Mouse (Mus musculus) R1 (cell line): ENCODE data around the gene Gm13539.
A peak's percentile ranks its signal among the peaks of the same experiment; 100 is the strongest.
"Not testable (repeated sequence)": the region's sequence is repeated elsewhere in the genome, so short reads cannot be mapped to it uniquely, and the experiment has no call there.

Experiments used
- DNase-seq: peaks from one replicate; pipeline ENCODE4 v3.0.0-alpha.2; 2018; ENCODE audit warnings: low read depth, low spot score

Gm13539 gene

DNA sequence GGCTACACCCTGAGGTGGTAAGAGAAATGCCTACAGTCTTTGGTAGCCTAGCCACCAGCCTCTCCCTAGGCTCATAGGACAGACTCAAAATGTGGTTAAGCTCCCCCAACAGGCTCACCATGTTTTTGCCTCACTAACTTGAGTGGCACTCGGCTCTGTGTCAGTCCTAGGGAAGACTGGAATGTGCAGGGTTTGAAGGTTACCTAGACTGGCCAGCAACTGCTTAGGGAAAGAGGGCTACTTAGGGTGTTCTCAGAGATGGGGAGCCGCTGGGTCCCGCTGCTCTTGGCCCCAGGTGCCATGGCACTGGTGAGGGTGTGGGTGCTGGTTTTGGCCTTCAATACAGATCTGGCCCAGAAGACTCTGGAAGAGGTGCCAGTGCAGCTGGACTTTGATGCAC is at the start of gene Gm13539:
Gene Gm13539, plus strand, starts transcription at position 301 of the 400 bp plus-strand sequence.
- no peak for DNase-seq

- DNase-seq, result no peak
These were observed 48.7 kb upstream of the Gm13539 start for GRCm38 (mm10) chr2:25733199-25733930.

DNA sequence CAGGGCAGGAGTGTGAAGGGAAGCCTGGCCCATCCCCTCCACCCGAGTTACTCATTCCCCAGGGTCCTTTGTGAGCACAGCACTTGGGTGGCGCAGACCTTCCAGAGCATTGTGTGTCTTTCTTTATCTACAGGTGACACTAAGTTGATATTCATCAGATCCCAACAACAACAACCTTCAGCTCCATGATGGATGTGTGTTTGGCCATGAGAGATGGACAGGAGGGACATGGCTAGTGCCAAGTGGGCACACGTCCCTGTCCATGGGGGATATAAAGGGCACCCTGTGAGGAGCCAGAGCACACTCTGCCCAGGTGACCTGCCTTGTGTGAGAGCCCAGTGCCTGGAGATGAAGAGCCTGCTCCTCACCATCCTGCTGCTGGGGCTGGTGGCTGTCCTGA is 45.3 kb upstream of the Gm13539 start, which contains the start of gene Obp2b:
Gene Obp2b, plus strand, starts transcription at position 301 of the 400 bp plus-strand sequence.
- DNase-seq, result not testable (repeated sequence)

- DNase-seq, result no peak
These were observed 40.4 kb upstream of the Gm13539 start for GRCm38 (mm10) chr2:25741671-25742070.

DNA sequence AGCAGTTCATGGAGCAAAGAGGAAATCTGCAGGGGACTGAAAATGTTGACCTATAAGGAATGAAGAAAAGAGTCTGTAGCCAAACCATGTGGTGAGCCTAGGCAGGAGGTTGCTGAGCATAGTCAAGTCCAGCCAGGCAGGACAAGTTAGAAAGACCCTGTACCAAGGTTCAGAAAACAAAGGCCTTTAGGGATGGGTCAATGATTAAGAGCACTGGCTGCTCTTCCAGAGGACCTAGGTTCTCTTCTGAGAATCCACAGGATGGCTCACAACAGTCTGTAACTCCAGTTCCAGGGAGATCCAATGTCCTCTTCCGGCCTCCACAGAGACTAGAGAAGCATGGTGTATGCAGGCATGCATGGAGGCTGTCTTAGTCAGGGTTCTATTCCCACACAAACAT is 27.9 kb upstream of the Gm13539 start:
- no peak for DNase-seq

DNA sequence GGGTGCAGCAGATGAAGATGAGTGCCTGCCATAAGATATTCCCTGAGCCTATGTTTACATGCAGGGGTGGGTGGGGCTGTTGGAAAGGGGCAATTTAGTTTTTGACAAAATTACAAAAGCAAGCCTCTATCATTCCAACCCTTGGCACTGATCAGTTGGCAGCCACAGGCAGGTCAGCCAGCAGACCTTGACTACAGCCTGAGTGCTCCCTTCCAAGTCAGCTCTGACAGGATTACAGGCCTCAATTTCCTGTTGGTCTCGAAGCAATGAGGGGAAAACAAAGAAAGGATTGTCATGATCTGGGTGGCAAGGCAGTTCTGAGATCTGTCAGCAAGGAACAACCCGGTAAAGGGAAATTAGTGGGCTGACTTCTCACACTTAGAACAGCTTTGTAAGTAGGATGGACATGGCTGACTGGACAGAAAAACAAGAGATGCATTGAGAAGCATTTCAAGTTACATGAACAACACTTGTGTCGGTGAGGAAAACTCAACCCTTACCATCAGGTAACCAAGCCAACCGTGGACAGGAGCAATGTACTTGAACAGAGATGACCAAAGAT is 23.9 kb upstream of the Gm13539 start:
- DNase-seq, result no peak

- no peak for DNase-seq
These were observed 16.8 kb upstream of the Gm13539 start, which contains the start of gene Lcn3 for GRCm38 (mm10) chr2:25765269-25765668. Gene Lcn3 (plus strand): TSS chr2:25765569.

DNA sequence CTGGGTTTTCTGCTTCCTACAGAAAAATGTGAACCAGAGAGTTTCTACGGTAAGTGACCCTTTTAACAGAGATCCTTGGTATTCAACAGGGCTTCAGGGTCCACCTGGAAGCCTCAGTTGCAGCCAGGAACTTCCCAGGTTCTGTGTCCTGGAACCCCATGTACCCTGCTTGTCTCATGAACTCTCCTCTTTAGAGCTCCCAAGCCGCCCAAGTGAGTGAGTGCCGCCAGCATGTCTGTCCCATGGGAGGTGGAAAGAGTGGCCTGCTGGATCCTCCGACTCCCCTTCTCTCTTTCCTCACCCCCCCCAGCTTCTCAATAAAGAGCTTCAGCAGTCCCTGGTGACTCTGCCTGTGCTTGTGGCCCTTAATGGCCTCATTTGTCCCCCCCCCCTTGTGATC is 14.3 kb upstream of the Gm13539 start:
- no peak for DNase-seq

DNA sequence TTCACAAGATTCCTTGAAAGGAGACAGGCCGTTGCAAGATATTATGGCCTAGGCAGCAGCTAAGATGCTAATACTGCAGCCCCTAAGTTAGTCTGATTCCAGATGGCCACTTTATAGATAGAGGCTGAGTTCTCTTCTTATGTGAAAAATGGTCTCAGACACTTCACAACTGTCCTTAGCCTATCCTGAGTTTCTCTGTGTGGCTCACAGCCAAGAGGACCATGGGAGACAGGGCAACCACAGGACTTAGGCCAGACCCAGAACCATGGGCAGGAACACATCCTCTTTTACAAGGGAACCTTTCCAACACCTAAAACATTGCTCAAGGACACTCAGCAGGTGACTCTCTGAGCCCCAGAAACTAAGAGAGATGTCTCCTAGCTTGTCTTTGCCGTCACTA is 8.6 kb upstream of the Gm13539 start:
- no peak for DNase-seq

GRCm38 (mm10) chr2:25774640-25775039 is 7.4 kb upstream of the Gm13539 start:
- DNase-seq, result no peak

- no peak for DNase-seq
These were observed 6.1 kb upstream of the Gm13539 start for GRCm38 (mm10) chr2:25775991-25776390.

GRCm38 (mm10) chr2:25776717-25777116 is 5.3 kb upstream of the Gm13539 start, which contains the start of gene Lcn11:
Gene Lcn11 (plus strand): TSS chr2:25777017.
- DNase-seq, result no peak

DNA sequence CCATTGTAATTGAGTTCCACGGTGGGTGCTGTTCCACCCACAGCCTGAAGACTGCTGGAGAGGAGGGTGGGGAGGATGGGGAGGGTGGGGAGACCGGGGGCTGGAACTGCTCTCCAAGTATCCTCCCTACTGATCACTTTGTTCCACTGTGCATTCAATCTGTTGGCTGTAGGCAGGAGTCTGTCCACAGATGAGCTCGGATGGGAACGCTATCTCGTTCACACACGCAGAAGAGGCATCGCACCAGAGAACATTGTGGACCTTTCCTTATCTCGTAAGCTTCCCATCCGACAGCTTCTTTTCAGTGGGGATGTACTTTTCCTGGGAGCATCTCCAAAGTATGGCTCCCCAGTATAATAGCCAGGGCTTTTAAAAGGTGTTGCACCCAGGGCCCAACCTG is 3.0 kb upstream of the Gm13539 start:
- DNase-seq, result no peak

- DNase-seq, result no peak
These were observed 1.1 kb upstream of the Gm13539 start for GRCm38 (mm10) chr2:25780921-25781320.

DNA sequence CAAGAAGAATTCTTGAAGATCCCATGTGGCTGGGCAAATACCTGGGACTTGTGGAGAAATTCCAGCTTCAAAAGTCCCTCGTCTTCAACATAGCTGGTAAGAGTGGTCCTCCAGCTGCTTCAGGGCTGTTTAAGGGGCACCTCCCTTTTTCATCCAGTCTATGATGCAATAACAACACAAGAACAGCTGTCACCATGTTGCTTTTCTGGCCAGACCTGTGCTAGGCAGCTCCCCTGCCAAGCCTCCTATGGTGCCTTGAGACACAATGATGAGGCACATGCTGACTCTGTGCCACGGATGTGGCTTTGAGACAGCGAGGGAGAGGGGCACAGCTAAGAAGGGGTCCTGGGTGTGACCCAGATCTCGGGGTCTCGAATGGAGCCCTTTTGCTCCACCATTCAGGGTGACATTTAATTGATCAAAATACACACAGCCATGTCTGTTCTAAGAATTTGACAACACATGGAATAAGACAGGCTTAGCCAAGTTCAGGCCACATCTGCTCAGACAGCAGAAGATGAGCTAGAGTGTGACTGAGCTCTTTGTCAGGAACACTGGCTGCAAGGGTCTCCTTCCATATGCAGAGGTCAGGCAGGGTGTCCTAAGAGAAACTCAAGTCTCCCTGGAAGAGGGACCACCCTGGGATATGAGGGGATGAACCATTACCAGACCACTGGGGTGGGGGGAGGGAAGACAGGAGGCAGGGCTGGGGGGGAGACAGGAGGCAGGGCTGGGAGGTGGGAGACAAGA is 3.7 kb downstream of the Gm13539 start:
- no peak for DNase-seq

DNA sequence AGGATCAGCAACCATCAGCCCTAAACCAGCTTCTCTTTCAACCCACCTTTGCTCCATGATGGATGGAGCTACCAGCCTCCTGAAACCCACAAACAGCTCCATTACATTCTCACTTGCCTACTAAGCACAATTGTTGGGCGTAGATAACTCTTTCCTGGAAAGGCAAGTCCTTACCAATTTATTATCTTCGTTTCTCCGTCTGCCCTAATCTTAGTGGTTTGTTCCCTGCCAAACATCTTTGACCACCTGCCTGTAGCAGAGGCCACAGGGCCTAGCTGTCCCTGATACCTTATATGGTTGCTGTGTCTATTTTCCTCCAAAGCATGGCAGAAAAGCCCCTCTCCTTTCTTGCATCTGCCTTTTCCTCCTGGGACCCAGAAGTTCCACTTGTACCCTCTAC is 7.0 kb downstream of the Gm13539 start:
- DNase-seq, result no peak

DNA sequence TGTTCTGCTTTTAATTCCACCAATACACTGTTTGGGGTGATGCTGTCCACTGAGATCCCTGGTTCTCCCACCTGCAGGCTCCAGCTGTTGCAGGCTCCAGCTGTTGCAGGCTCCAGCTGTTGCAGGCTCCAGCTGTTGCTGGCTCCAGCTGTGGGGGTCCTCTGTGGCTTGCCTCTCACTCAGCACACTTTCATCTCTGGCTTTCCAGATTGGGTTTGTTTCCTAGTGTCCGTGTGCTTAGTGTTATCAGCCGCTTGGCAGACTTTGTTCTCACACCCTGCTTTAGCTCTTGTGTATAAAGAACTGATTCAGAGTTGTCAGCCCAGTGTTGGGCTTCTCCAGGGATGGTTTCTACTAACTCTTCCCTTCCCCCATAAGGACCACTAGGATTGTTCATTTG is 15.6 kb downstream of the Gm13539 start:
- DNase-seq, result no peak

- no peak for DNase-seq
These were observed 16.0 kb downstream of the Gm13539 start for GRCm38 (mm10) chr2:25798065-25798464.

GRCm38 (mm10) chr2:25811711-25812110 is 29.7 kb downstream of the Gm13539 start:
- no peak for DNase-seq

DNA sequence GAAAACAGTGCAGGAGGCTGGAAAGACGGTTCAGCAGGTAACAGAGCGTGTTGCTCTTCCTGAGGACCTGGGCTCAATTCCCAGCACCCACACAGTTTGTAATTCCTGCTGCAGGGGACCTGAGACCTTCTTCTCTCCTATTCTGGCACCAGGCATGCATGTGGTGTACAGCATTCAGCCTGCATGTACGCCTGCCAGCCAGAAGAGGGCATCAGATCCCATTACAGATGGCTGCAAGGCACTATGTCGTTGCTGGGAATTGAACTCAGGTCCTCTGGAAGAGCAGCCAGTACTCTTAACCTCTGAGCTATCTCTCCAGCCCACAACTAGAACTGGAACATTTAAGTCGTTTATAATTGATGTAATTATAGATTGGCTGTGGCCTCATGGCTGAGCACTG is 31.3 kb downstream of the Gm13539 start:
- DNase-seq, result peak; percentile 46

- not testable (repeated sequence) for DNase-seq
These were observed 33.7 kb downstream of the Gm13539 start, which contains the start of gene Glt6d1 for GRCm38 (mm10) chr2:25815748-25816147. Gene Glt6d1 (minus strand): TSS chr2:25815848.

DNA sequence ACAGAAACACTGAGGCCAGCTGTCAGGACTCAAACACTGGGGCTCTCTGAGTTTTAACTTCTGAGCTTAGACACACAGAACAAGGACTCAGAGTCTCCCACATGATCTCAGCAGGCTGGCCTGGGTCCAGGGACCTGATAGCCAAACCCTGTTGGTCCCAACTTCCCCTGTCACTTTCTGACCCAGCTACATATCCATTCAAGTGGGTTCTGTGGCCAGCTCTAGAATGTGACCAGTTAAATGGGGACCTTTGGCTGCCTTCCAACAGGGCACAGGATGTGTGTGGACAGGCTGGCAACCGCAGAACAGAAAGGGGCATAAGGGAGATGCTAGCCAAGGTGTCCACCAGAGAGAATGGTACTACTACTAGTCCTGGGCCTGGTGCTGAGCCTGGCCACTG is 40.7 kb downstream of the Gm13539 start, which contains the start of gene Lcn9:
Gene Lcn9, plus strand, starts transcription at position 348 of the 400 bp plus-strand sequence.
- no peak for DNase-seq
